Mouse (Mus musculus) liver, postnatal 0 days (tissue): ENCODE results near the gene Slf1.

ENCODE experiments used
- CTCF ChIP-seq: sonication (generic); IDR thresholded peaks from 2 replicates; pipeline ENCODE4 v1.5.1; 2016; ENCODE audit warnings: antibody characterized with exemption, low read depth
- EP300 ChIP-seq: IDR thresholded peaks from 2 replicates; pipeline ENCODE4 v1.6.1; 2016; ENCODE audit warnings: antibody characterized with exemption, low read depth, mild to moderate bottlenecking

DNA sequence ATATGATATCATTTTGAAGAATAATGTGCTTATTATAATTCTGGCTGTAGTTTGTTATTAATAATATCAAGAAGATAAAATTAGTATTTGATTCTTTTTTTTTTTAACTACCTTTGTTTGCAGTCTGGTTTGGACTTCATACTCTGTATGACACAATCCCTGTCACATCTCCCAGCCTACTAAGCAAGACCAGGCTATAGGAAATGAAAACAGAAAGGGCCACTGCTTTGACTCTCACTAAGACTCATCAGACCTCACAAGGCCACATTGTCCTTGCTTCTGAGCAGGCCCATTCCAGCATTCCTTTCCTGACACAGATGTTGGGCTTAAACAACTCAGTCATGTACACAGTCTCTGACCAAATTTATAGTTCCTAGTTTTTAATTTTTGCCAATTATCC, 42.7 kb upstream of the Slf1 start:
- TF ChIP-seq CTCF (no peak), EP300 (no peak)
